Mouse (Mus musculus) kidney, postnatal 0 days (tissue): ENCODE results near the gene Dennd1a. TPM values are rescaled to one million over a fixed set of nuclear protein-coding genes. Genes with fewer than 3 reads are reported as not detected.

Experiments used
- ATAC-seq: fragments of 200-750 bp; cut with Nextera tagmentation; replicated peaks from 2 replicates; pipeline ENCODE4 v1.8.0; 2017; ENCODE audit warnings: low read depth, moderate number of reproducible peaks, moderate TSS enrichment, moderate library complexity; ENCODE audit not compliant: low FRiP score
- DNase-seq: peaks from one replicate; pipeline ENCODE4 v3.0.0-alpha.2; 2016; ENCODE audit warnings: low spot score
- H3K27ac ChIP-seq: fragments of 300-500 bp; sonication (generic); 2 replicates; pipeline ENCODE4 v1.5.1; 2014; ENCODE audit warnings: mild to moderate bottlenecking
- H3K27me3 ChIP-seq: fragments of 300-500 bp; sonication (generic); 2 replicates; pipeline ENCODE4 v1.6.1; 2014; ENCODE audit warnings: low read length, mixed read lengths; ENCODE audit not compliant: insufficient read depth
- H3K36me3 ChIP-seq: fragments of 300-500 bp; sonication (generic); 2 replicates; pipeline ENCODE4 v1.6.1; 2014; ENCODE audit warnings: low read length, mixed read lengths; ENCODE audit not compliant: insufficient read depth
- H3K4me1 ChIP-seq: fragments of 300-500 bp; sonication (generic); replicated peaks from 2 replicates; pipeline ENCODE4 v1.6.1; 2014; ENCODE audit warnings: antibody characterized with exemption, low read length, mixed read lengths; ENCODE audit not compliant: insufficient read depth
- H3K4me2 ChIP-seq: fragments of 300-500 bp; sonication (generic); 2 replicates; pipeline ENCODE4 v1.6.1; 2014; ENCODE audit warnings: mild to moderate bottlenecking, low read length, moderate library complexity, mixed read lengths
- H3K4me3 ChIP-seq: fragments of 300-500 bp; sonication (generic); replicated peaks from 2 replicates; pipeline ENCODE4 v1.5.1; 2014; ENCODE audit warnings: low read depth, low read length
- H3K9ac ChIP-seq: fragments of 300-500 bp; sonication (generic); 2 replicates; pipeline ENCODE4 v1.6.1; 2014; ENCODE audit warnings: low read depth, low read length
- H3K9me3 ChIP-seq: fragments of 300-500 bp; sonication (generic); replicated peaks from 2 replicates; pipeline ENCODE4 v1.6.1; 2016; ENCODE audit warnings: low read length, inconsistent platforms, mixed read lengths
- CTCF ChIP-seq: IDR thresholded peaks from 2 replicates; pipeline ENCODE4 v1.5.1; 2016; ENCODE audit warnings: antibody characterized with exemption, low read depth, mild to moderate bottlenecking, moderate library complexity
- WGBS: fragments of 180-500 bp; shearing (Covaris S2); extraction: QIAGEN DNeasy Blood & Tissue Kit; methylation state at CpG from one replicate; pipeline ENCODE4 v1.1.7; 2014; 5-methylcytosine and 5-hydroxymethylcytosine counted together
- polyA plus RNA-seq: library from polyadenylated mRNA; unstranded; fragments of >200 nt; fragmentation: Nextera tagmentation; extraction: Ambion mirVana; gene quantifications from 2 replicates; pipeline ENCODE4 v1.2.1, GENCODE M21; 2015

Gene Dennd1a
- polyA plus RNA-seq, 1 experiment from 2014 or later = 10.6 TPM

DNA sequence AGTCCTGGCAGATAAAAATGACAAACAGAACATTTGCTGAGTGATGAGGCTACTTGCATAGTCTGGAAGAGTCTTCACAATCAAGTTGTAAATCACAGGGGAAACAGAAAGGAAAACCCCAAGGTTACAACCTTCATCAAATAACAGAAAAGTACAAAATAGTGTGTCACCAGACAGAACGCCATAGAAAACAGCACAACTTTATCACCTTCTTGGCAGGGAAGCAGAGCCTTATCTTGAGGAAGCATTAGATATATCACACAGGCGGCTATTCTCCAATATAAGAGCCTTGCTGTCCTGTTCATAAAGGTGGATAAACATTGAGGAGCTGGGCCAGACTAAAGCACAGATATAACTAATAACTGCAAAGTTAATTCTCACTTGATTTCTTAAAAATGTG, 225.7 kb downstream of the Dennd1a start:
- WGBS = 53% methylated on average over 2 of the region's 2 CpGs
- Histone ChIP-seq H3K9ac (no peak overlapping the region), H3K4me1 (no peaks in the 10 kb centered on the region), H3K27ac (no peak overlapping the region), H3K4me2 (no peak overlapping the region), H3K36me3 (no peaks in the 10 kb centered on the region), H3K27me3 (no peaks in the 10 kb centered on the region), H3K4me3 (no peak overlapping the region), H3K9me3 (no peaks in the 10 kb centered on the region)
- no peak for ATAC-seq
- no peak for TF ChIP-seq CTCF
- DNase-seq = no peak

DNA sequence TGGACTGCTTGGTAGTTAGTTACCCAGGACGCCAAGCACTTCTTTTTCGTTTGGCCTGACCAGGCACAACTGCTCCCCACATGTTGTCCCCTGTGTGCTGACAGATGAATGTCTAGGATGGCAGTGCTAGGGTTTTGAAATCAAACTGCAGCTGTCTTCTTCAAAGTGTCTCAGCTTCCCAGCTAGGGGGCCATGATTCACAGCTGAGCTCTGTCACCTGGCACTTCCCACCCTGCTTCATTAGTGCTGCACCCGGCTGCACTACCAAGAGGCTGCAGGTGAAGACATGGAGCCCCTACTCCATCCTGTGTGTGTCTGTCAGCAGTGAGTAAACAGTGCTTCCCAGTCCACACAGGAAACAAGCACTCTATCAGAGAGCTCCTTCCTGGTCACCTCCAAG, 234.8 kb downstream of the Dennd1a start:
- DNase-seq (no peak), ATAC-seq (no peak)
- H3K36me3 ChIP-seq = no peaks in the 10 kb centered on the region
- H3K4me2 ChIP-seq = no peak overlapping the region
- 51% methylated on average over 3 of the region's 3 CpGs for WGBS
- H3K9ac ChIP-seq = no peak overlapping the region
- H3K4me3 ChIP-seq = no peak overlapping the region
- no peaks in the 10 kb centered on the region for H3K9me3 ChIP-seq
- H3K27ac ChIP-seq = no peak overlapping the region
- 0 out of 2 replicates have a peak, but pooled peaks cover 6% of the 10 kb centered on the region for H3K4me1 ChIP-seq
- no peak for TF ChIP-seq CTCF
- no peaks in the 10 kb centered on the region for H3K27me3 ChIP-seq

DNA sequence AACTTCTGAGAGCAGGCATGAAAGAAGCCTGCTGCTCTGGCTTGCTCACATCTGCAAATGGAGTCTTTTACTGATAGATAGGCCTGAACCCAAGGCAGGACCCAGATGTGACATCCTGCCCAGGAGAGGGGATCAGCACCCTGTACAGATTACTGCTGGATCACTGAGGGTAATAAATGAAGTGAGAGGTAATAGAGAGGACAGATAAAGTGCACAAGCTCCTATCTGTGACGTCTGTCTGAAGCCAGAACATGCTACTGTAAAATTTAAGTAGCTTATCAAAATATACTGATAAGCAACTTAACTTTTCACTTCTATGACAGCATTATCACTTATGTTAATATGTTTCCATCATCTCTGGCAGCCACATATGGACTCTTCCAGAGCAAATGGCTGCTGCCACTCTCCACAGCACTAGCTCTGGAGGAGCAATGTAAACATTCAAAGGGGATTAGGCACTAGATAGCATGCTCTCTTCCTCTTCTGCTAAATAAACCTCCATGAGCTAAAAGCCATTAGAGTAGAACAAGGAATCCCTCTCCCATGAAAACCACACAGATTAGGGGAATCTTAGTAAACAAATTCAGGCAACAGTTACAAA, 235.6 kb downstream of the Dennd1a start:
- H3K27ac ChIP-seq = no peak overlapping the region
- H3K9ac ChIP-seq = no peak overlapping the region
- no peaks in the 10 kb centered on the region for H3K27me3 ChIP-seq
- no peak overlapping the region for H3K4me3 ChIP-seq
- DNase-seq (no peak), ATAC-seq (no peak)
- H3K9me3 ChIP-seq = no peaks in the 10 kb centered on the region
- WGBS = 50% methylated on average over 1 of the region's 1 CpGs
- no peaks in the 10 kb centered on the region for H3K36me3 ChIP-seq
- H3K4me2 ChIP-seq = no peak overlapping the region
- 0 out of 2 replicates have a peak, but pooled peaks cover 6% of the 10 kb centered on the region for H3K4me1 ChIP-seq
- TF ChIP-seq CTCF = no peak

DNA sequence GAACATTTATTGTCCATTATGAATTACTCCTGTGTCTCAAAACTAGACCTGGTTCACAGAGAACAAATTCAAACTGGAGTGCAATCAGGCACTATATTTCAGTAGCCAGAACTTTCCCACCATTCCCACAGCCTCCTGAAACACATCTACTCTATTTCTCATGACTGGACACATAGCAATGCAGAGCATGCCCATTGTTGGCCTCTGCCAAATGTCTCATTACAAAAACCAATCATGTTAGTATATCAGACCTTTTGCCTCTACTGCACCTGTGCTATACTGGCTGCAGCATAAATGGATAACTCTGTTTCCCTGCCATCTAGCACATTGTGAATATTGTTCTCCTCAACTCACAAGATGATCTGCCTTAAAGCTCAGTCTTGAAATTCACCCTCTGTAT, 238.2 kb downstream of the Dennd1a start:
- Histone ChIP-seq H3K9ac (no peak overlapping the region), H3K27ac (no peak overlapping the region), H3K9me3 (no peaks in the 10 kb centered on the region), H3K36me3 (no peaks in the 10 kb centered on the region), H3K27me3 (no peaks in the 10 kb centered on the region), H3K4me3 (no peak overlapping the region), H3K4me2 (no peak overlapping the region), H3K4me1 (0 out of 2 replicates have a peak, but pooled peaks cover 6% of the 10 kb centered on the region)
- ATAC-seq (no peak), DNase-seq (no peak)
- TF ChIP-seq CTCF = no peak

DNA sequence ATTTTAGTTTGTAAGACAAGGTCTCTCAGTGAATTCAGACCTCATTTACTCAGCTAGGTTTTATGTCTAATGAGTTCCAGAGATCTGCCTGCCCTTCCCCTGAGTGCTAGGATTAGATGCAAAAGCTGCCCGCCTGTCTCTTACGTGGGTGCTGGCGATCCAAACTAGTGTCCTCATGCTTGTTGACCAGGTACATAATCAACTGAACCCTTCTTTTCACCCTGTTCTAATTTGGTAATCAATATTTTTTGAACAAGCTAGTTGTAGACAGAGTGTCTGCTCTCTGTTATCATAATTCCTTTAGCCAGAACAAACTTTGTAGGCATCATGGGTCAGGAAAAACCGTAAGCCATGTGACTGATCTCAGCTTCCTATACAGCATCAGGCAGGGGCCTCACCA, 241.9 kb downstream of the Dennd1a start:
- ATAC-seq = no peak
- H3K27ac ChIP-seq = no peak overlapping the region

DNA sequence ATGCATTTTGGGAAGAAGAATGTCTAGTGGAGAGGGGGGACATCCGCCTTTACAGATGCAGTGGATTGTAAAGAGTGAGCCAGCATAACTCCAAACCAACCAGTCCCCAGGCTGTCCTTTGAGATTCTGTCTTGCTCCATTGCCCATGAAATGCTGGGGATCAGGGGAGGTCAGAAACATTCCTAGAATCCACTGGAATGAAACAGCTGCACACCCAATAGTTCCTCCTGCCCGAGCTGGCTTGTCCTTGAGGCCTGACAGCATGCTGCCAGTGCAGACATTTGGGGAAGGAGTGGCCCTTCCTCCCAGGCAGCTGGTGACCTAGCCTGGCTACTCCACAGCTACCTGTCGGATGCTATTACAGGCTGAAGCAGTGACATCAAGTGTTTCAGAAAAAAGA, 246.3 kb downstream of the Dennd1a start:
- Histone ChIP-seq H3K9me3 (no peaks in the 10 kb centered on the region), H3K9ac (no peak overlapping the region), H3K27me3 (no peaks in the 10 kb centered on the region), H3K36me3 (no peaks in the 10 kb centered on the region), H3K27ac (peak overlapping the region; percentile 50; the same call in 1 of the 2 replicates), H3K4me1 (peaks cover 4% of the 10 kb centered on the region; the same call in 1 of the 2 replicates), H3K4me3 (no peak overlapping the region), H3K4me2 (no peak overlapping the region)
- ATAC-seq (peak; percentile 96), DNase-seq (peak; percentile 85)
- 40% methylated on average over 3 of the region's 3 CpGs for WGBS
- TF ChIP-seq CTCF = no peak

More for the DNA sequence above, 241.9 kb downstream of the Dennd1a start:
- Histone ChIP-seq H3K36me3 (no peaks in the 10 kb centered on the region), H3K4me1 (peaks cover 4% of the 10 kb centered on the region; the same call in 1 of the 2 replicates), H3K9me3 (no peaks in the 10 kb centered on the region), H3K27me3 (no peaks in the 10 kb centered on the region), H3K4me2 (no peak overlapping the region), H3K4me3 (no peak overlapping the region), H3K9ac (no peak overlapping the region)
- no peak for TF ChIP-seq CTCF
- WGBS = 95% methylated on average over 4 of the region's 4 CpGs
- DNase-seq = no peak

DNA sequence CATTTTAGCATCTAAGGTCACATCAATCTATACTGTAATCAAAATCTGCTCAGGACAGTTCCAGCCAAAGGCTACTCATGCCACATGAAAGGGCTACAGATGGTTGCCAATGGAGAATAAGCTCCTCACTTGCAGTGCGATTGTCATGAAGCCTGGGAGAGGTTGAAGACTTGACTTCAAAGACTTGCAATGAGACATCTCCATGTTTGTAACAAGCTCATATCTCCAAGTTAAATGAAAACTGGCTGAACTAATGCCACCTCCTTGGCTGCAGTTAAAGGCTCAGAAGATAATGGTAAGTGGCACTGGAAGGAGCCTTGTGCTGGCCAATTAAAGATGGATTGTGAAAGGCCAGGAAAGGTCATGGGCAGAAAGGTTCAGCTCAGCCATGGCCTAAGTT, 247.6 kb downstream of the Dennd1a start:
- H3K27ac ChIP-seq = no peak overlapping the region
- no peak overlapping the region for H3K4me3 ChIP-seq
- peaks cover 4% of the 10 kb centered on the region; the same call in 1 of the 2 replicates for H3K4me1 ChIP-seq
- DNase-seq (no peak), ATAC-seq (no peak)
- no peak overlapping the region for H3K9ac ChIP-seq
- no peaks in the 10 kb centered on the region for H3K36me3 ChIP-seq
- no peak for TF ChIP-seq CTCF
- no peaks in the 10 kb centered on the region for H3K27me3 ChIP-seq
- H3K9me3 ChIP-seq = no peaks in the 10 kb centered on the region
- no peak overlapping the region for H3K4me2 ChIP-seq
- 94% methylated on average over 1 of the region's 1 CpGs for WGBS
